Mouse (Mus musculus): ENCODE measurements around the gene L1cam. TPM values are rescaled to one million over a fixed set of nuclear protein-coding genes. Genes with fewer than 3 reads are reported as not detected.

L1cam gene
- total and polyA plus RNA-seq, 2 experiments from 2014 or later: 100 to 256 TPM

- peak; percentile 8 for ATAC-seq
- TF ChIP-seq CTCF (IDR thresholded peaks at IDR 0.05; ENCODE audit: low read depth): no peak
- WGBS: 35% methylated on average over 17 of the region's 17 CpGs
These were observed 72.2 kb downstream of the L1cam start for GRCm38 (mm10) chrX:73823747-73824146.

GRCm38 (mm10) chrX:73816596-73817314 is 79.2 kb downstream of the L1cam start:
- no peak for ATAC-seq
- H3K36me3 ChIP-seq (ENCODE audit: insufficient read depth): no peaks in the 10 kb centered on the region
- TF ChIP-seq CTCF (IDR thresholded peaks at IDR 0.05; ENCODE audit: low read depth): no peak
- H3K9me3 ChIP-seq (ENCODE audit: low read length): no peaks in the 10 kb centered on the region
- H3K27me3 ChIP-seq (ENCODE audit: insufficient read depth, low read length): no peaks in the 10 kb centered on the region
- H3K4me2 ChIP-seq (ENCODE audit: low read depth): no peak overlapping the region
- no peak overlapping the region for H3K9ac ChIP-seq
- 59% methylated on average over 3 of the region's 3 CpGs for WGBS
- no peaks in the 10 kb centered on the region for H3K4me1 ChIP-seq (ENCODE audit: insufficient read depth)
- DNase-seq: no peak
- no peak overlapping the region for H3K27ac ChIP-seq (ENCODE audit: low read depth, low read length)
- no peak overlapping the region for H3K4me3 ChIP-seq (ENCODE audit: low read depth, low read length)

More at GRCm38 (mm10) chrX:73823747-73824146, 72.2 kb downstream of the L1cam start:
- peak overlapping the region; percentile 91 for H3K27ac ChIP-seq (ENCODE audit: low read depth, low read length)
- no peak for DNase-seq
- peak overlapping the region; percentile 55 for H3K4me3 ChIP-seq (ENCODE audit: low read depth, low read length)
- no peaks in the 10 kb centered on the region for H3K4me1 ChIP-seq (ENCODE audit: insufficient read depth)
- peak overlapping the region; percentile 53 for H3K4me2 ChIP-seq (ENCODE audit: low read depth)
- peak overlapping the region; percentile 81 for H3K9ac ChIP-seq
- no peaks in the 10 kb centered on the region for H3K9me3 ChIP-seq (ENCODE audit: low read length)
- H3K36me3 ChIP-seq (ENCODE audit: insufficient read depth): no peaks in the 10 kb centered on the region
- H3K27me3 ChIP-seq (ENCODE audit: insufficient read depth, low read length): no peaks in the 10 kb centered on the region

- H3K4me1 ChIP-seq (ENCODE audit: insufficient read depth): no peaks in the 10 kb centered on the region
- peak overlapping the region; percentile 76 for H3K27ac ChIP-seq (ENCODE audit: low read depth, low read length)
- no peaks in the 10 kb centered on the region for H3K9me3 ChIP-seq (ENCODE audit: low read length)
- H3K9ac ChIP-seq: peak overlapping the region; percentile 60
- 21% methylated on average over 14 of the region's 14 CpGs for whole genome bisulfite sequencing
- H3K4me3 ChIP-seq (ENCODE audit: low read depth, low read length): peak overlapping the region; percentile 17
- no peak for TF ChIP-seq CTCF (IDR thresholded peaks at IDR 0.05; ENCODE audit: low read depth)
- DNase-seq (peak; percentile 58), ATAC-seq (peak; percentile 93)
- H3K4me2 ChIP-seq (ENCODE audit: low read depth): peak overlapping the region; percentile 40
- no peaks in the 10 kb centered on the region for H3K27me3 ChIP-seq (ENCODE audit: insufficient read depth, low read length)
- H3K36me3 ChIP-seq (ENCODE audit: insufficient read depth): no peaks in the 10 kb centered on the region
These were observed 80.8 kb downstream of the L1cam start for GRCm38 (mm10) chrX:73815072-73815471.

DNA sequence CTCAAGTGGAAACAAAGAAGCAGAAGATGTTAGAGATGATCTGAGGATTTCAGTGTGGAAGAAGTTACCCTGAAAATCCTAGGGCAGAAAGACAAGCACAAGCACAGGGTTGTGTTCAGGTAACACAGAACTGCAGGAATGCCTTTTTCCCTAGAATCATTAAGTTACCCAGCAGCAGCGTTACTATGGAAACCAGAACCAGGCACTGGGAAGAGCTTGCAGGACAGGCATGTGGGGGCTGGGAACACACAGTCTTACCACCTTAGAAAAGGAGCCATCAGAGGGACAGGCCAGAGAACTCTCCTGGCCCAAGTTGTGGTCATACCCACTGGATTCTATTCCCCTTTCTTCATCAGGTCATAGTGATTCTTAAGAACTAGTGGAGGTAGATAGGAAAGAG is 90.1 kb downstream of the L1cam start:
- H3K4me2 ChIP-seq (ENCODE audit: low read depth): no peak overlapping the region
- H3K36me3 ChIP-seq (ENCODE audit: insufficient read depth): no peaks in the 10 kb centered on the region
- no peaks in the 10 kb centered on the region for H3K9me3 ChIP-seq (ENCODE audit: low read length)
- H3K9ac ChIP-seq: no peak overlapping the region
- TF ChIP-seq CTCF (IDR thresholded peaks at IDR 0.05; ENCODE audit: low read depth): no peak
- peak; percentile 62; the same call in 1 of the 2 replicates for ATAC-seq
- no peak overlapping the region for H3K27ac ChIP-seq (ENCODE audit: low read depth, low read length)
- 52% methylated on average over 1 of the region's 1 CpGs for WGBS
- H3K4me3 ChIP-seq (ENCODE audit: low read depth, low read length): no peak overlapping the region
- H3K27me3 ChIP-seq (ENCODE audit: insufficient read depth, low read length): no peaks in the 10 kb centered on the region
- H3K4me1 ChIP-seq (ENCODE audit: insufficient read depth): no peaks in the 10 kb centered on the region
- DNase-seq: no peak

Other genes with a start within 250 kb of the L1cam start
- 104 and 117 TPM in 2 replicates for gene Pnck, start 236.0 kb downstream of the L1cam start, total RNA-seq (2014; rRNA removed)
- 136 and 145 TPM in 2 replicates for gene Pnck, start 236.0 kb downstream of the L1cam start, polyA plus RNA-seq (2015; fragmentation: Nextera tagmentation; extraction: Ambion mirVana)
- gene Slc6a8, start 223.0 kb downstream of the L1cam start, total RNA-seq (2014; rRNA removed): 39.5 and 45.4 TPM in 2 replicates
- 3.9 and 5.8 TPM in 2 replicates for gene Slc6a8, start 223.0 kb downstream of the L1cam start, polyA plus RNA-seq (2015; fragmentation: Nextera tagmentation; extraction: Ambion mirVana)
- gene Bcap31, start 179.9 kb downstream of the L1cam start, total RNA-seq (2014; rRNA removed): 41.9 and 45.4 TPM in 2 replicates
- 113 and 121 TPM in 2 replicates for gene Bcap31, start 179.9 kb downstream of the L1cam start, polyA plus RNA-seq (2015; fragmentation: Nextera tagmentation; extraction: Ambion mirVana)
- gene Abcd1, start 179.5 kb downstream of the L1cam start, total RNA-seq (2014; rRNA removed): 11.7 and 13.8 TPM in 2 replicates
- 6.7 and 7.6 TPM in 2 replicates for gene Abcd1, start 179.5 kb downstream of the L1cam start, polyA plus RNA-seq (2015; fragmentation: Nextera tagmentation; extraction: Ambion mirVana)
- gene Plxnb3, start 139.0 kb downstream of the L1cam start, total RNA-seq (2014; rRNA removed): 0.62 and 1.6 TPM in 2 replicates
- gene Plxnb3, start 139.0 kb downstream of the L1cam start, polyA plus RNA-seq (2015; fragmentation: Nextera tagmentation; extraction: Ambion mirVana): 0.29 and 0.45 TPM in 2 replicates
- 0.14 and 0.62 TPM in 2 replicates for gene Srpk3, start 121.7 kb downstream of the L1cam start, total RNA-seq (2014; rRNA removed)
- gene Srpk3, start 121.7 kb downstream of the L1cam start, polyA plus RNA-seq (2015; fragmentation: Nextera tagmentation; extraction: Ambion mirVana): 0.91 and 0.99 TPM in 2 replicates
- 177 and 186 TPM in 2 replicates for gene Idh3g, start 109.2 kb downstream of the L1cam start, total RNA-seq (2014; rRNA removed)
- gene Idh3g, start 109.2 kb downstream of the L1cam start, polyA plus RNA-seq (2015; fragmentation: Nextera tagmentation; extraction: Ambion mirVana): 208 and 213 TPM in 2 replicates
- 107 and 169 TPM in 2 replicates for gene Ssr4, start 109.1 kb downstream of the L1cam start, total RNA-seq (2014; rRNA removed)
- gene Ssr4, start 109.1 kb downstream of the L1cam start, polyA plus RNA-seq (2015; fragmentation: Nextera tagmentation; extraction: Ambion mirVana): 167 and 186 TPM in 2 replicates
- 239 and 252 TPM in 2 replicates for gene Pdzd4, start 71.1 kb downstream of the L1cam start, total RNA-seq (2014; rRNA removed)
- gene Pdzd4, start 71.1 kb downstream of the L1cam start, polyA plus RNA-seq (2015; fragmentation: Nextera tagmentation; extraction: Ambion mirVana): 3.4 and 4.0 TPM in 2 replicates
- not detected in 2 replicates for gene Avpr2, start 4.0 kb downstream of the L1cam start, total RNA-seq (2014; rRNA removed)
- not detected in 2 replicates for gene Avpr2, start 4.0 kb downstream of the L1cam start, polyA plus RNA-seq (2015; fragmentation: Nextera tagmentation; extraction: Ambion mirVana)
- gene Arhgap4, start 25.8 kb upstream of the L1cam start, total RNA-seq (2014; rRNA removed): 2.0 and 4.8 TPM in 2 replicates
- 1.1 and 1.6 TPM in 2 replicates for gene Arhgap4, start 25.8 kb upstream of the L1cam start, polyA plus RNA-seq (2015; fragmentation: Nextera tagmentation; extraction: Ambion mirVana)
- 68.9 and 71.2 TPM in 2 replicates for gene Naa10, start 25.8 kb upstream of the L1cam start, total RNA-seq (2014; rRNA removed)
- gene Naa10, start 25.8 kb upstream of the L1cam start, polyA plus RNA-seq (2015; fragmentation: Nextera tagmentation; extraction: Ambion mirVana): 92.1 and 100 TPM in 2 replicates
- 4.9 and 13.1 TPM in 2 replicates for gene Renbp, start 34.7 kb upstream of the L1cam start, total RNA-seq (2014; rRNA removed)
- 11.7 and 12.4 TPM in 2 replicates for gene Renbp, start 34.7 kb upstream of the L1cam start, polyA plus RNA-seq (2015; fragmentation: Nextera tagmentation; extraction: Ambion mirVana)
- 69.7 and 102 TPM in 2 replicates for gene Hcfc1, start 70.3 kb upstream of the L1cam start, total RNA-seq (2014; rRNA removed)
- 23.1 and 30.8 TPM in 2 replicates for gene Hcfc1, start 70.3 kb upstream of the L1cam start, polyA plus RNA-seq (2015; fragmentation: Nextera tagmentation; extraction: Ambion mirVana)
- gene Irak1, start 127.8 kb upstream of the L1cam start, total RNA-seq (2014; rRNA removed): 41.9 and 63.7 TPM in 2 replicates
- gene Irak1, start 127.8 kb upstream of the L1cam start, polyA plus RNA-seq (2015; fragmentation: Nextera tagmentation; extraction: Ambion mirVana): 21.0 and 28.0 TPM in 2 replicates
- gene Opn1mw, start 231.4 kb upstream of the L1cam start, total RNA-seq (2014; rRNA removed): not detected in 2 replicates
- not detected in 2 replicates for gene Opn1mw, start 231.4 kb upstream of the L1cam start, polyA plus RNA-seq (2015; fragmentation: Nextera tagmentation; extraction: Ambion mirVana)
- 56.7 and 80.9 TPM in 2 replicates for gene Mecp2, start 239.3 kb upstream of the L1cam start, total RNA-seq (2014; rRNA removed)
- gene Mecp2, start 239.3 kb upstream of the L1cam start, polyA plus RNA-seq (2015; fragmentation: Nextera tagmentation; extraction: Ambion mirVana): 11.4 and 12.4 TPM in 2 replicates